Mouse (Mus musculus) midbrain, embryonic 16.5 days (tissue): Measurements from ENCODE around the gene Tma7. TPM values are rescaled to one million over a fixed set of nuclear protein-coding genes. Genes with fewer than 3 reads are reported as not detected.

ENCODE experiments used
- ATAC-seq: fragments of 200-750 bp; cut with Nextera tagmentation; 2 replicates; pipeline ENCODE4 v1.8.0; 2017; ENCODE audit warnings: moderate TSS enrichment
- H3K27ac ChIP-seq: fragments of 300-500 bp; sonication (generic); 2 replicates; pipeline ENCODE4 v1.5.1; 2014; ENCODE audit warnings: mild to moderate bottlenecking, low read length, mixed read lengths
- H3K27me3 ChIP-seq: fragments of 300-500 bp; sonication (generic); 2 replicates; pipeline ENCODE4 v1.6.1; 2014; ENCODE audit warnings: low read depth, low read length, mixed read lengths; ENCODE audit not compliant: control insufficient read depth, insufficient read depth
- H3K36me3 ChIP-seq: fragments of 300-500 bp; sonication (generic); 2 replicates; pipeline ENCODE4 v1.6.1; 2014; ENCODE audit warnings: mild to moderate bottlenecking, low read length, moderate library complexity, mixed read lengths; ENCODE audit not compliant: control insufficient read depth, insufficient read depth
- H3K4me1 ChIP-seq: fragments of 300-500 bp; sonication (generic); 2 replicates; pipeline ENCODE4 v1.6.1; 2014; ENCODE audit warnings: mild to moderate bottlenecking, low read length, mixed read lengths; ENCODE audit not compliant: control insufficient read depth, insufficient read depth
- H3K4me2 ChIP-seq: fragments of 300-500 bp; sonication (generic); 2 replicates; pipeline ENCODE4 v1.6.1; 2014; ENCODE audit warnings: mild to moderate bottlenecking, low read length, mixed read lengths
- H3K4me3 ChIP-seq: fragments of 300-500 bp; sonication (generic); 2 replicates; pipeline ENCODE4 v1.5.1; 2014; ENCODE audit warnings: low read depth, mild to moderate bottlenecking, low read length, moderate library complexity, mixed read lengths
- H3K9ac ChIP-seq: fragments of 300-500 bp; sonication (generic); 2 replicates; pipeline ENCODE4 v1.6.1; 2014; ENCODE audit warnings: low read depth, low read length, mixed read lengths
- H3K9me3 ChIP-seq: fragments of 300-500 bp; sonication (generic); replicated peaks from 2 replicates; pipeline ENCODE4 v1.6.1; 2014; ENCODE audit warnings: mild to moderate bottlenecking, low read length, mixed read lengths; ENCODE audit not compliant: control insufficient read depth, poor library complexity, severe bottlenecking
- WGBS: fragments of 180-500 bp; shearing (Covaris S2); extraction: QIAGEN DNeasy Blood & Tissue Kit; methylation state at CpG from one replicate; pipeline ENCODE4 v1.1.7; 2014; 5-methylcytosine and 5-hydroxymethylcytosine counted together
- polyA plus RNA-seq: library from polyadenylated mRNA; unstranded; fragments of >200 nt; fragmentation: Nextera tagmentation; extraction: Ambion mirVana; gene quantifications from 2 replicates; pipeline ENCODE4 v1.2.1, GENCODE M21; 2015

The Tma7 gene
- polyA plus RNA-seq, 1 experiment from 2014 or later = 674 TPM

GRCm38 (mm10) chr9:109060898-109061295 lies 21.5 kb downstream of the Tma7 start:
- Histone ChIP-seq H3K4me1 (peaks cover 8% of the 10 kb centered on the region), H3K27me3 (no peaks in the 10 kb centered on the region), H3K4me3 (no peak overlapping the region), H3K27ac (no peak overlapping the region), H3K9ac (no peak overlapping the region), H3K9me3 (no peaks in the 10 kb centered on the region), H3K36me3 (peaks cover 37% of the 10 kb centered on the region), H3K4me2 (no peak overlapping the region)
- ATAC-seq = no peak
- WGBS = 94% methylated on average over 5 of the region's 5 CpGs

GRCm38 (mm10) chr9:109060184-109060897 lies 22.0 kb downstream of the Tma7 start:
- Histone ChIP-seq H3K4me1 (peaks cover 8% of the 10 kb centered on the region), H3K9ac (no peak overlapping the region), H3K36me3 (peaks cover 31% of the 10 kb centered on the region), H3K27ac (no peak overlapping the region), H3K27me3 (no peaks in the 10 kb centered on the region), H3K4me2 (no peak overlapping the region), H3K4me3 (no peak overlapping the region), H3K9me3 (no peaks in the 10 kb centered on the region)
- 91% methylated on average over 16 of the region's 16 CpGs for WGBS
- no peak for ATAC-seq

- Histone ChIP-seq H3K36me3 (peaks cover 27% of the 10 kb centered on the region), H3K9me3 (no peaks in the 10 kb centered on the region), H3K4me2 (peak within 1 kb of the TSS; percentile 68), H3K9ac (peak within 1 kb of the TSS; percentile 63), H3K4me1 (peaks cover 12% of the 10 kb centered on the region), H3K27me3 (no peaks in the 10 kb centered on the region), H3K27ac (peak within 1 kb of the TSS; percentile 80), H3K4me3 (peak within 1 kb of the TSS; percentile 36)
- peak; percentile 57 for ATAC-seq
- WGBS = 19% methylated on average over 14 of the region's 15 CpGs
Observed at GRCm38 (mm10) chr9:109059136-109059903, 23.1 kb downstream of the Tma7 start, which contains the start of gene Trex1. TSS of gene Trex1 (minus strand) at chr9:109059734.

- no peaks in the 10 kb centered on the region for H3K27me3 ChIP-seq
- no peak overlapping the region for H3K27ac ChIP-seq
- no peak for ATAC-seq
- H3K4me2 ChIP-seq = no peak overlapping the region
- no peak overlapping the region for H3K4me3 ChIP-seq
- no peak overlapping the region for H3K9ac ChIP-seq
- peaks cover 12% of the 10 kb centered on the region for H3K4me1 ChIP-seq
- H3K36me3 ChIP-seq = peaks cover 20% of the 10 kb centered on the region
- 96% methylated on average over 19 of the region's 19 CpGs for WGBS
- no peaks in the 10 kb centered on the region for H3K9me3 ChIP-seq
Observed at GRCm38 (mm10) chr9:109058006-109058765, 24.2 kb downstream of the Tma7 start.

GRCm38 (mm10) chr9:109057543-109057942 lies 24.8 kb downstream of the Tma7 start:
- ATAC-seq = no peak
- no peak overlapping the region for H3K4me2 ChIP-seq
- no peak overlapping the region for H3K27ac ChIP-seq
- 95% methylated on average over 5 of the region's 5 CpGs for WGBS
- H3K36me3 ChIP-seq = peaks cover 20% of the 10 kb centered on the region
- H3K9ac ChIP-seq = no peak overlapping the region
- no peak overlapping the region for H3K4me3 ChIP-seq
- no peaks in the 10 kb centered on the region for H3K27me3 ChIP-seq
- peaks cover 12% of the 10 kb centered on the region for H3K4me1 ChIP-seq
- H3K9me3 ChIP-seq = no peaks in the 10 kb centered on the region

- Histone ChIP-seq H3K9me3 (no peaks in the 10 kb centered on the region), H3K9ac (no peak overlapping the region), H3K4me1 (peaks cover 12% of the 10 kb centered on the region), H3K27me3 (no peaks in the 10 kb centered on the region), H3K36me3 (peaks cover 20% of the 10 kb centered on the region), H3K4me3 (no peak overlapping the region), H3K27ac (no peak overlapping the region), H3K4me2 (no peak overlapping the region)
- no peak for ATAC-seq
- WGBS = 91% methylated on average over 4 of the region's 4 CpGs
Observed at GRCm38 (mm10) chr9:109056916-109057315, 25.5 kb downstream of the Tma7 start.

GRCm38 (mm10) chr9:109056081-109056690 lies 26.2 kb downstream of the Tma7 start:
- no peak for ATAC-seq
- Histone ChIP-seq H3K27ac (no peak overlapping the region), H3K4me3 (no peak overlapping the region), H3K4me1 (peaks cover 12% of the 10 kb centered on the region), H3K27me3 (no peaks in the 10 kb centered on the region), H3K9ac (no peak overlapping the region), H3K36me3 (peaks cover 18% of the 10 kb centered on the region), H3K4me2 (no peak overlapping the region), H3K9me3 (no peaks in the 10 kb centered on the region)
- WGBS = 93% methylated on average over 17 of the region's 17 CpGs

- H3K4me3 ChIP-seq = peak overlapping the region; percentile 37
- H3K4me1 ChIP-seq = peaks cover 12% of the 10 kb centered on the region
- peak overlapping the region; percentile 53; the same call in 1 of the 2 replicates for H3K9ac ChIP-seq
- no peaks in the 10 kb centered on the region for H3K27me3 ChIP-seq
- ATAC-seq = no peak
- H3K27ac ChIP-seq = peak overlapping the region; percentile 56; the same call in 1 of the 2 replicates
- peaks cover 14% of the 10 kb centered on the region for H3K36me3 ChIP-seq
- no peaks in the 10 kb centered on the region for H3K9me3 ChIP-seq
- H3K4me2 ChIP-seq = peak overlapping the region; percentile 43
- 92% methylated on average over 12 of the region's 12 CpGs for WGBS
Observed at GRCm38 (mm10) chr9:109055271-109056030, 26.9 kb downstream of the Tma7 start.
